Mouse (Mus musculus) neutrophil, adult 5-6 weeks (primary cell): ENCODE data around the gene Gucy2f. TPM values are rescaled to one million over a fixed set of nuclear protein-coding genes. Genes with fewer than 3 reads are reported as not detected.
"Not testable (repeated sequence)": the region's sequence is repeated elsewhere in the genome, so short reads cannot be mapped to it uniquely, and the experiment has no call there.

Source experiments
- ATAC-seq: fragments of 151-379, 151-347 bp; 2 replicates; pipeline ENCODE4 v1.8.0; 2017; ENCODE audit warnings: mild to moderate bottlenecking, moderate TSS enrichment; ENCODE audit not compliant: insufficient number of reproducible peaks, poor library complexity, low FRiP score, severe bottlenecking; ENCODE audit errors: extremely low read depth
- total RNA-seq: library from RNA; stranded (forward); fragments of 200-1000 nt; gene quantifications from 2 replicates; pipeline ENCODE4 v1.2.3, GENCODE M21; 2017

The Gucy2f gene
- total RNA-seq: under 0.01 TPM in 1 of 2 replicates, not detected in the other

GRCm38 (mm10) chrX:142196831-142197230, at the start of gene Gucy2f:
Gucy2f (minus strand) TSS chrX:142196931.
- ATAC-seq: no peak

GRCm38 (mm10) chrX:142245682-142246327, 49.1 kb upstream of the Gucy2f start:
- ATAC-seq: no peak

- ATAC-seq: no peak
These were observed 40.4 kb upstream of the Gucy2f start for GRCm38 (mm10) chrX:142237101-142237500.

- ATAC-seq: not testable (repeated sequence)
These were observed 39.4 kb upstream of the Gucy2f start for GRCm38 (mm10) chrX:142236146-142236545.

- ATAC-seq: no peak
These were observed 32.0 kb upstream of the Gucy2f start for GRCm38 (mm10) chrX:142228769-142229158.

GRCm38 (mm10) chrX:142228055-142228768, 31.5 kb upstream of the Gucy2f start:
- peak; percentile 81 for ATAC-seq

GRCm38 (mm10) chrX:142227398-142228054, 30.8 kb upstream of the Gucy2f start:
- peak; percentile 54; the same call in 1 of the 2 replicates for ATAC-seq

DNA sequence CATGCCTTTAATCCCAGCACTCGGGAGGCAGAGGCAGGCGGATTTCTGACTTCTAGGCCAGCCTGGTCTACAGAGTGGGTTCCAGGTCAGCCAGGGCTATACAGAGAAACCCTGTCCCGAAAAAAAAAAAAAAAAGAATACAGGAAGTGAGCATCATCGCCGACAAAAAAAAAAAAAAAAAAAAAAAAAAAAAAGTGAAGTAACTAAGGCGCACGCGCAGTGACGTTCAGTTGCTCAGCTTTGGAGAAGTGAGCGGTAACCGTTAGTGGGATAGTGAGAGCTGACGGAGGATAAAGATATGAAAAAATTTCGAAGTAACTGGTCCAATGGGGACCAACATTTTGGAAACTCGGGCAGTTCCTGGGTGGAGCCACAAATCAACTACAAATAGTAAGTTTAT, 29.8 kb upstream of the Gucy2f start, which contains the start of gene Nxt2:
Nxt2 (plus strand) TSS at position 229 of the 400 bp plus-strand sequence.
- ATAC-seq: no peak

- ATAC-seq: peak; percentile 93
These were observed 3.6 kb upstream of the Gucy2f start for GRCm38 (mm10) chrX:142200295-142200694.

DNA sequence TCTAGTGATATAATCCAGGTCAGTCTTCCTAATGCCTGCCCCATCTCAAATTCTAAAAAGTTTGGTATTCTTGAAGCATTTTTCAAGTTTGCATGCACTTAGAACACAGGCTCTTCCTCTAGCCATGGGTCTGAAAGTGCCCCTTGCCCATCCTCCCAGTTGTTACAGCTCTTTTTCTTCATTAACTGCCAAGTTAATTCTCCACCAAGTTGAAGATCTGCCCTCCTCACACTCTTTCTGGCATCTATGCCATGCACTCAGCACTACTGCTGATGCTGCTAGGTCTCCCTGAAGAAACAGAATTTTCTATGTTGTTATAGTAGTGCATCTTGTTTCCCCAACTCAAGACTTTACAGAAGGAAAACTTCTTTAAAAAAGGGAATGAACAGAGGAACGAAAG, 1.2 kb downstream of the Gucy2f start:
- ATAC-seq: no peak

DNA sequence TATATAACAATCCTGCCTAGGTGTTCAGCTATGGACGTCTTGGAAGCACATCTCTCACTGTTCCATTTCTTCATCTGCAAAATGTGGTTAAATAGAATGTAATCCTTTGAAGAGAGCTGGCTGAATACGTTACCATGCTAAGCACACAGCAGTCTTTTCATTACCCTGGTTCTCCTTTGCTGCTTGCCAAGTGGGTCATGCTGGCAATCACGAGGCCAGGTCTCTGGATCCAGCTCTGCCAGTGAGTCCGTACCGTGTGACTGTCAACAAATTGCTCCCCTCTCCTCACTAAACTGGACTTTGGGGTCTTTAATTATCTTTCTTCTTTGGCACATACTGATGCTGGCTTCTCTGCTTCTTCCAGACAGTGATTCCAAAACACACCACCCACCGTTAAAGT, 2.3 kb downstream of the Gucy2f start:
- ATAC-seq: no peak

GRCm38 (mm10) chrX:142190355-142190754, 6.4 kb downstream of the Gucy2f start:
- ATAC-seq: peak; percentile 60; the same call in 1 of the 2 replicates

GRCm38 (mm10) chrX:142189023-142189703, 7.6 kb downstream of the Gucy2f start:
- no peak for ATAC-seq

- no peak for ATAC-seq
These were observed 14.7 kb downstream of the Gucy2f start for GRCm38 (mm10) chrX:142182026-142182425.

- no peak for ATAC-seq
These were observed 19.8 kb downstream of the Gucy2f start for GRCm38 (mm10) chrX:142176981-142177380.

DNA sequence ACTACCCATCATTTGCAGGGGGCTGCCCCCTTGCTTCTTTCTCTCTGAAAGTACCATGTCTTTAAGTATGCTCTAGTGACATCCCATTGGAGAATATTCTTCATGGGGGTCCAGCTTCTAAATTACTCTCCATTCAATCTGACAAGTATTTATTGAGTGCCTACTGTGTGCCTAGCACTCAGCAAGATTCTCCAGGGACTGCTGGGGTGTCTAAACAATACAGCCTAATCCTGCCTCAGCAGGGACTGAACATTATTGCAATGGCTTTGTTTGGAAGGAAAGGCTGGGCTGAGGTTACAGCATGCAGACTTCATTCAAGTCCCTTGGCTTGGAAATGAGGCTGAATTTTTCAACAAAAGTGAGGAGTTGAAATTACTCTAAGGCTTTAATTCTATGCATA, 81.0 kb downstream of the Gucy2f start:
- ATAC-seq: no peak

DNA sequence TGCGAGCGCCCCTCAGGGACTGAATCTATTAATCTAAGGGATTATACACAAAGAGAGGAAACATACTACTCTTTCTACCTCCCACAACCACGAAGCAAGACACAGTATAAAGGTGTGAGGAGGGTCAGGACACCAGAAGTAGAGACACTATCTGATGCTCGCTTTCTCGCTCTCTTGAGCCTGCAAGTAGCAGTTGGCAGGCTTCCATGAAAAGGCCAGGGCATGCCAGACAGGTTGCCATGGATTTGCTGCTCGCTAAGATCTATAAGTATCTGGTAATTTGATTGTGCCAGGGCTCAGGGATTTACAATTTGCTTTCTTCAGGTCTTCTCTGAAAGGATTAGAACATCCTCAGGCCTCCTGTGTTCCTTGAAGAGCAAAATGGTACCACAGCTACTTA, 85.5 kb downstream of the Gucy2f start:
- ATAC-seq: no peak

DNA sequence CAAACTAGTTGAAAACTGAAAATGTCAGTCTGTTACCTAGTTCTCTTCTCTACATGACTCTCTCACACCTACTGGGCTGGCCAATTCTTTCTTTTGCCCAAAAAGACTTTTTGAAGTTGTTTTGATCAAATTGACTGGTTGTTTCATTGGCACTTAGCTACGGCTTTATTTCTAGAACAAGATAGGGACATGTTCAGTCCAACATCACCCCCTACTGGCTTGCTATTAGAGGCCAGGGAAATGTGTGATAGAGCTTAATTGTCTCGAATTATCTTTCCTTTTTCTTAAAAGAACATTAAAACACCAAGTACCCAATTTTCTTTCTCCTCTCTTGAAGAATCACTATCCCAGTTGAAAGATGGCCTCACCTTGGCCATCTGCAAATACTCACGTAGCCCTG, 99.8 kb downstream of the Gucy2f start:
- no peak for ATAC-seq

DNA sequence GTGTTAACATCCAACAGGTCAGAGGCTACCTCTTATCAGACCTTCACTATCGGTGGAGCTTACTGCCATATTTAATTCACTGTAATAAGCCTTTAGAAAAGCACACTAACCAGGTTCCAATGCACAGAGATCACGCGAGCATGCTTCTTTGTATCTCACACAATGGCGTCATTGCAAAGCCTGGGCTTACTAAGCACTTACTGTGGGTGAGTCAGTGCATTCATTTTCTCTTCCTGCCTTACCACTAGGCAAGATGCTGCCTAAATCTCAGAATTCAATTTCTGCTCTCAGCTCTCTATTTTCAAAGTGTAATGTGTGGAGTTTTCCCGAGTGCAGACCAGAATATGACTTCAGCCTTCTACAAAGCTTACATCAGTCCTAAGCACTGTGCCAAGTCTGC, 101.2 kb downstream of the Gucy2f start:
- no peak for ATAC-seq
